Mouse (Mus musculus) stomach, embryonic 16.5 days (tissue): ENCODE measurements around the gene Khdrbs1. TPM values are rescaled to one million over a fixed set of nuclear protein-coding genes. Genes with fewer than 3 reads are reported as not detected.

Experiments
- ATAC-seq: fragments of 200-750 bp; cut with Nextera tagmentation; 2 replicates; pipeline ENCODE4 v1.8.0; 2017; ENCODE audit warnings: moderate number of reproducible peaks, moderate TSS enrichment; ENCODE audit not compliant: insufficient read depth, low FRiP score
- H3K27ac ChIP-seq: fragments of 300-500 bp; sonication (generic); 2 replicates; pipeline ENCODE4 v1.5.1; 2014; ENCODE audit warnings: low read length
- H3K27me3 ChIP-seq: fragments of 300-500 bp; sonication (generic); 2 replicates; pipeline ENCODE4 v1.6.1; 2014; ENCODE audit warnings: low read length, control low read depth, mixed read lengths; ENCODE audit not compliant: control insufficient read depth, insufficient read depth
- H3K36me3 ChIP-seq: fragments of 300-500 bp; sonication (generic); 2 replicates; pipeline ENCODE4 v1.6.1; 2014; ENCODE audit warnings: low read length; ENCODE audit not compliant: control insufficient read depth, insufficient read depth
- H3K4me1 ChIP-seq: fragments of 300-500 bp; sonication (generic); 2 replicates; pipeline ENCODE4 v1.6.1; 2014; ENCODE audit warnings: low read length, control low read depth, mixed read lengths; ENCODE audit not compliant: control insufficient read depth, insufficient read depth
- H3K4me2 ChIP-seq: fragments of 300-500 bp; sonication (generic); 2 replicates; pipeline ENCODE4 v1.6.1; 2014; ENCODE audit warnings: low read depth, low read length, mixed read lengths
- H3K4me3 ChIP-seq: fragments of 300-500 bp; sonication (generic); replicated peaks from 2 replicates; pipeline ENCODE4 v1.5.1; 2014; ENCODE audit warnings: mild to moderate bottlenecking, low read length
- H3K9ac ChIP-seq: fragments of 300-500 bp; sonication (generic); 2 replicates; pipeline ENCODE4 v1.6.1; 2014; ENCODE audit warnings: low read length
- H3K9me3 ChIP-seq: fragments of 300-500 bp; sonication (generic); replicated peaks from 2 replicates; pipeline ENCODE4 v1.6.1; 2016; ENCODE audit warnings: low read length, control low read depth; ENCODE audit not compliant: control insufficient read depth
- WGBS: fragments of 180-500 bp; shearing (Covaris S2); extraction: QIAGEN DNeasy Blood & Tissue Kit; methylation state at CpG from one replicate; pipeline ENCODE4 v1.1.7; 2014; 5-methylcytosine and 5-hydroxymethylcytosine counted together
- polyA plus RNA-seq: library from polyadenylated mRNA; unstranded; fragments of >200 nt; fragmentation: Nextera tagmentation; extraction: Ambion mirVana; gene quantifications from 2 replicates; pipeline ENCODE4 v1.2.1, GENCODE M21; 2015

The Khdrbs1 gene
- polyA plus RNA-seq, 1 experiment from 2014 or later: 54.5 TPM

DNA sequence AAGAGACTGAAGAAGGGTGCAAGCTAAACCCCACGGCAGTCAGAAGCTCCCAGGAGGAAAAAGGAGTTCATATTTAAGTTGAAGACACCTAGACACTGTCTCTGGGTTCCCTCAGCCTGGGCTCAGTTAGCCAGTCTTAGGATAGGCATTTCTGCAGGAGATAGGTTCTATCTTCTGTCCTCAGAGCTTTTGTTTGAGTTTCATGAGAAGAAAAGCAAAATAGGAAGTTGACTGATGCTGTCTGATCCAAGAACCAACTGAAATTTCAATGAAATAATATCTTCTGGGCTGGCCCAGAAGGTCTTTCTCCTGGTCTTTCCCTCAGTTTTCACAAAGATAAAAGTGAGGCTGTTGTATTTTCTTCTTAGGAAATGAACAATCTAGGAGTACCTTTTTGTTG is 13.4 kb upstream of the Khdrbs1 start:
- Histone ChIP-seq H3K27ac (no peak overlapping the region), H3K4me2 (no peak overlapping the region), H3K27me3 (no peaks in the 10 kb centered on the region), H3K9ac (no peak overlapping the region), H3K4me3 (no peak overlapping the region), H3K9me3 (no peaks in the 10 kb centered on the region), H3K4me1 (0 out of 2 replicates have a peak, but pooled peaks cover 4% of the 10 kb centered on the region), H3K36me3 (no peaks in the 10 kb centered on the region)
- 62% methylated on average over 1 of the region's 1 CpGs for WGBS
- no peak for ATAC-seq

DNA sequence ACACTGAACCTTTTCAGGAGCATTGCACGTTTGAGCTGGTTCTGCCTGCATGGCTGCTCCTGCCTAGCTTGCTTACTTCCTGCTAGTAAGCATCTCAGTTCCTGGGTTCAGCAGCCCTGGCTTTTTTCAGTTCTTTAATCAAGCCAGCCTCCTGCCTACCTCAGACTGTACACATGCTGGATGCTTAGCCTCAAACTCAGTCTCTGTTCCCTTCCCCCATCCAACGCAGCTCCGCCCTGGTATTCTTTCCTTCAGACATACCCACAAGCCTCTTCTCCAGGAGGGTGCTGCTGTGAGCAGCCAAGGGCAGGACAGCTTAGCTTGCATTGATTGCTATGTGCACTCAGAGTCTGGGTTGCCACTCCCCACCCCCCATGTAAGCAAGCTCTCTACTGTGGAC is 12.6 kb upstream of the Khdrbs1 start:
- H3K27ac ChIP-seq: no peak overlapping the region
- 40% methylated on average over 3 of the region's 3 CpGs for WGBS
- no peaks in the 10 kb centered on the region for H3K27me3 ChIP-seq
- H3K9ac ChIP-seq: no peak overlapping the region
- H3K4me1 ChIP-seq: 0 out of 2 replicates have a peak, but pooled peaks cover 4% of the 10 kb centered on the region
- no peaks in the 10 kb centered on the region for H3K36me3 ChIP-seq
- H3K4me2 ChIP-seq: no peak overlapping the region
- H3K9me3 ChIP-seq: no peaks in the 10 kb centered on the region
- no peak overlapping the region for H3K4me3 ChIP-seq
- no peak for ATAC-seq

DNA sequence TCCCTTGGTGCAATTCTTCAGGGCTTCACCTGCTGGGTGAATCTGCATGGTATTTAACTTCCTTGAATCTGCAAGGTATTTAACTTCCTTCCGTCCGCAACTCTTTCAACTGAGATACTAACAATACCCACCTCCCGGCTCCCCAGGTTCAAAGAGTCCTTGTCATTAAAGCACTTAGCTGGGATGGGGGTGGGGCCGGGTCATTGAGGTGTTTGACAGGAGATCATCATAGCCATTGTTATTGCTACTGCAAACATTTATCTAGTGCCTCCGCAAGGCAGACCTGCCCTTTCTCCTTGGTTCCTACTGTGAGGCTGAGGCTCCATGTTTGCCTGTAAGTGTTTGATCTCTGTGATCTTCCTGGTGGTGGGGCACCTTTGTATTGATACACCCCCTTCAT is 8.3 kb upstream of the Khdrbs1 start:
- Histone ChIP-seq H3K4me1 (0 out of 2 replicates have a peak, but pooled peaks cover 4% of the 10 kb centered on the region), H3K4me3 (no peak overlapping the region), H3K27ac (no peak overlapping the region; the same call in 1 of the 2 replicates), H3K4me2 (no peak overlapping the region), H3K36me3 (no peaks in the 10 kb centered on the region), H3K9me3 (no peaks in the 10 kb centered on the region), H3K9ac (no peak overlapping the region), H3K27me3 (no peaks in the 10 kb centered on the region)
- ATAC-seq: no peak
- WGBS: 28% methylated on average over 5 of the region's 5 CpGs

DNA sequence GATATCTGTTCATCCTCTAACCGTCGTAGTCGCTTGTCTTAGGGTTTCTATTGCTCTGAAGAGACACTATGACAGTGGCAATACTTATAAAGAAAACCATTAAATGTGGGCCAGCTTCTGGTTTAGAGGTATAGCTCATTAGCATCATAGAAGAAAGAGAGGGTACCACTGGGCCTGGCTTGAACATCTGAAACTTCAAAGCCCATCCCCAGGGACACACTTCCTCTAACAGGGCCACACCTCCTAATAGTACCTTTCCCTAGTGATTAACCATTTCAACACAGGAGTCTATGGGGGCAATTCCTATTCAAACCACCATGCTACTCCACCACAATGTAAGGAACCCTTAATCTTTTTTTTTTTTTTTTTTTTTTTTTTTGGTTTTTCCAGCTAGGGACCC is 4.5 kb upstream of the Khdrbs1 start:
- Histone ChIP-seq H3K9me3 (no peaks in the 10 kb centered on the region), H3K27ac (no peak overlapping the region), H3K9ac (no peak overlapping the region), H3K4me3 (no peak overlapping the region), H3K36me3 (no peaks in the 10 kb centered on the region), H3K4me2 (no peak overlapping the region), H3K4me1 (peaks cover 6% of the 10 kb centered on the region; the same call in 1 of the 2 replicates), H3K27me3 (no peaks in the 10 kb centered on the region)
- ATAC-seq: no peak
- WGBS: 74% methylated on average over 3 of the region's 3 CpGs

DNA sequence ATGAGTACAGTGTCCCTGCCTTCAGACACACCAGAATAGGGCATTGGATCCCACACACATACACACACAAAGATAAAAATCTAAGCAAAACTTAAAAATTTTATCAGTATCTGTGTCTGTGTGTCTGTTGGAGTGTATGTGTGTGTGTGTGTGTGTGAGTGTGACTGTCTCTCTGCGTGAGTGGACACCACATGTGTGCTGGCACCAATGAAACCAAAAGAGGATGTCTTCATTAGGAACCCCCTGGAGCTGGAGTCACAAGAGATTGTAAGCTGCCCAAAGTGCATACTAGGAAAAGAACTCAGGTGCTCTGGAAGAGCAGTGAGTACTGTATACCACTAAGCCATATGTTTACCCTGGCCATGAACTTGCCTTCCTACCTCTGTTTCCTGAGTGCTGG is 4.0 kb upstream of the Khdrbs1 start:
- WGBS: 72% methylated on average over 1 of the region's 1 CpGs
- Histone ChIP-seq H3K9ac (no peak overlapping the region), H3K9me3 (no peaks in the 10 kb centered on the region), H3K27me3 (no peaks in the 10 kb centered on the region), H3K4me3 (no peak overlapping the region), H3K4me1 (peaks cover 6% of the 10 kb centered on the region; the same call in 1 of the 2 replicates), H3K4me2 (no peak overlapping the region), H3K27ac (no peak overlapping the region), H3K36me3 (no peaks in the 10 kb centered on the region)
- no peak for ATAC-seq

DNA sequence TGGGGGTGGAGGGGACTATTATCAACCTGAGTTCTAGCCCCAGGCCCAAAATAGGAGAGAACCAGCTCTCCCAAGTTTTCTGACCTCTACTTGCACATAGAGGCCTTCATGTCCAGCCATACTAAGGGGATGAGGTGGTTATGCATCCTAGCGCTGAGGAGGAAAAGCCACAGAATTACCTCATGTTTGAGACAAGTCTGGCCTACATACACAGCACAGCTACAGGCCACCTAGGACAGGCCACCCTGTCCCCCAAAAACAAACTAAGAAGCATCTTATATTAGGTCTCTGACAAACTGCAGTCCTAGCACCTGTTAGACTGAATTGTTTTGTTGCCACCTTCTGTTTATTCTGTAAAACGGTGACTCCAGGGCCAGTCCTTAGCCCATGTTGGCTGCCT is 1.4 kb upstream of the Khdrbs1 start:
- Histone ChIP-seq H3K4me2 (peak overlapping the region; percentile 75), H3K9ac (peak overlapping the region; percentile 91), H3K27me3 (no peaks in the 10 kb centered on the region), H3K4me1 (peaks cover 17% of the 10 kb centered on the region), H3K4me3 (peak overlapping the region; percentile 88; the same call in 1 of the 2 replicates), H3K27ac (peak overlapping the region; percentile 99), H3K9me3 (no peaks in the 10 kb centered on the region), H3K36me3 (no peaks in the 10 kb centered on the region)
- no peak for ATAC-seq
- WGBS: 37% methylated on average over 2 of the region's 2 CpGs

DNA sequence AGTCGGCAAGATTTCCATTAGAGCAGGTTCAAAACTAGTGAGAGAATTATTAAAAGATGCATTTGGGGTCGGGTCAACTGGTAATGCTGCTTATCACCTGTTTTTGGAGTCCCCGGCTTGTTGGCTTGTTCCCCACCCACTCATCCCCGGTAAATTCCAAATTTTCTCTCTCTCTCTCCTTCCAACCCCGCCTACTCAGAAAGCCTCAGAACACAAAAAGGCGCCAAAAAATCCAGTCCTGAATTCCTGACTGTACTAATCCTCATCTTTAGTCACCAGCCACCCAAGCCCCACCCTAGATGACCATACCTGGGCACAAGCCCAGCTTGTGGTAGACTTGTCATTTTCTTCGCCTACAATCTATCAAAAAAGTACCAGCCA is 897 bp upstream of the Khdrbs1 start:
- Histone ChIP-seq H3K9ac (peak overlapping the region; percentile 91), H3K27me3 (no peaks in the 10 kb centered on the region), H3K4me2 (peak overlapping the region; percentile 75), H3K9me3 (no peaks in the 10 kb centered on the region), H3K4me3 (peak overlapping the region; percentile 88), H3K4me1 (peaks cover 18% of the 10 kb centered on the region), H3K27ac (peak overlapping the region; percentile 99), H3K36me3 (no peaks in the 10 kb centered on the region)
- 8% methylated on average over 7 of the region's 7 CpGs for WGBS
- no peak for ATAC-seq

DNA sequence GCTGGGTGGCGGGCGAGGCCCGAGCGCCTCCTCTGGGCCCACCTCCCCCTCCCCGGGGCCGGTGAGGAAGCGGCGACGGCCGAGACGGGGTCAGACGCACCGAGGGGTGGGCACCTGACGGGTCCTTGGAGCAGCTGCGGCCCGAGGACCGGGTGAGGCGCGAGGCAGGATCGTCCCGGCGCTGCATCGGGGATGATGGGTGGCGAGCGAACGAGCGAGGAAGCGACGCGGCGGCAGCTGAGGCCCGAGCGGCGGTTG is 200 bp downstream of the Khdrbs1 start:
- Histone ChIP-seq H3K4me2 (no peak overlapping the region), H3K27ac (peak overlapping the region; percentile 96), H3K4me1 (peaks cover 24% of the 10 kb centered on the region), H3K9ac (peak overlapping the region; percentile 96), H3K27me3 (no peaks in the 10 kb centered on the region), H3K9me3 (no peaks in the 10 kb centered on the region), H3K36me3 (no peaks in the 10 kb centered on the region), H3K4me3 (peak overlapping the region; percentile 88)
- under 1% methylated on average over 31 of the region's 34 CpGs for WGBS
- peak; percentile 9; the same call in 1 of the 2 replicates for ATAC-seq

DNA sequence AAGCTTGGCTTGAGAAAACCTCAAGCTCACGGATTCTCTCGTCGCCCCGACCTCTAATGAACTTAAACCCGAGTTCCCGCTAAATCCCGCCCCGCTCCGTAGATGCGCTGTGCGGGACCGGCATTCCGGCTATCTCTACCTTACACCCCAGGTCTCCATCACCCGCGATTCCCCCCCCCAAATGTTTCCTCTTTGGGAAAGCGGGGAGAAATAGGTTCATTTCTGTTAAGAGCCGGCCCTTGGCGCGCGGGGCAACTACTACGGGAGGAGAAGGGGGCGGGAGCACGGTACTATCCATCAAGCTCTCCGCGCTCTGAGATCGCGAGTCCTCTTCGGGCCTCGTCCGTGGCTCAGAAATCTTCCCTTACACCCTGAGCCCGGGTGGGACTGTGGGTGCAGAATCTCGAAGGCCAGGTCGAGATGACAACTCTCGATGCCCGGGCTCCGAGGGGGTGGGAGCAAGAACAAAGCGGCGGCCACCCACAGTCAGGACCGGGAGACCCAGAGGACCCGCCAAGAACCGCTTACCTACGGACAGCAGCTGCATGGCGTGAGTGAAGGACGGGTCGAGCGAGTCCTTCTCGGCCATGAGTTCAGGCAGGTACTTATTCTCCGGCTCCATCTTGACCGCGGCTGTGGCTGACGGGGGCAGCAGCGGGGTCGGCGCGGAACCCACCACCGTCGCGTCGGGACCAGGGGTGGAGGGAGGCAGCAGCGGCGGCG is 691 bp downstream of the Khdrbs1 start:
- peak; percentile 9; the same call in 1 of the 2 replicates for ATAC-seq
- H3K9ac ChIP-seq: peak overlapping the region; percentile 96
- H3K27ac ChIP-seq: peak overlapping the region; percentile 96
- WGBS: under 1% methylated on average over 62 of the region's 62 CpGs
- H3K4me2 ChIP-seq: peak overlapping the region; percentile 56
- H3K4me3 ChIP-seq: peak overlapping the region; percentile 88
- no peaks in the 10 kb centered on the region for H3K36me3 ChIP-seq
- H3K4me1 ChIP-seq: peaks cover 24% of the 10 kb centered on the region
- H3K9me3 ChIP-seq: no peaks in the 10 kb centered on the region
- H3K27me3 ChIP-seq: no peaks in the 10 kb centered on the region
